Mouse (Mus musculus) limb, embryonic 14.5 days (tissue): Measurements from ENCODE around the gene Alkbh5. TPM values are rescaled to one million over a fixed set of nuclear protein-coding genes. Genes with fewer than 3 reads are reported as not detected.
A peak's percentile ranks its signal among the peaks of the same experiment; 100 is the strongest.
"Not testable (repeated sequence)": the region's sequence is repeated elsewhere in the genome, so short reads cannot be mapped to it uniquely, and the experiment has no call there.

Source experiments
- ATAC-seq: fragments of 200-750 bp; cut with Nextera tagmentation; 2 replicates; pipeline ENCODE4 v1.8.0; 2017; ENCODE audit warnings: low read depth, moderate number of reproducible peaks, moderate TSS enrichment; ENCODE audit not compliant: low FRiP score
- DNase-seq: peaks from one replicate; pipeline ENCODE4 v3.0.0-alpha.2; 2015; ENCODE audit warnings: low spot score
- H3K27ac ChIP-seq: fragments of 300-500 bp; sonication (generic); replicated peaks from 2 replicates; pipeline ENCODE4 v1.5.1; 2014; ENCODE audit warnings: low read depth, mild to moderate bottlenecking, low read length, moderate library complexity, mixed read lengths
- H3K27me3 ChIP-seq: fragments of 300-500 bp; sonication (generic); 2 replicates; pipeline ENCODE4 v1.6.1; 2014; ENCODE audit warnings: low read length, mixed read lengths; ENCODE audit not compliant: control insufficient read depth, insufficient read depth
- H3K36me3 ChIP-seq: fragments of 300-500 bp; sonication (generic); 2 replicates; pipeline ENCODE4 v1.6.1; 2014; ENCODE audit warnings: mild to moderate bottlenecking, low read length, moderate library complexity, mixed read lengths; ENCODE audit not compliant: control insufficient read depth, insufficient read depth
- H3K4me1 ChIP-seq: fragments of 300-500 bp; sonication (generic); 2 replicates; pipeline ENCODE4 v1.6.1; 2014; ENCODE audit warnings: antibody characterized with exemption, low read length, mixed read lengths; ENCODE audit not compliant: control insufficient read depth, insufficient read depth
- H3K4me2 ChIP-seq: fragments of 300-500 bp; sonication (generic); replicated peaks from 2 replicates; pipeline ENCODE4 v1.6.1; 2014; ENCODE audit warnings: low read depth, mild to moderate bottlenecking, low read length, moderate library complexity; ENCODE audit not compliant: severe bottlenecking
- H3K4me3 ChIP-seq: fragments of 300-500 bp; sonication (generic); replicated peaks from 2 replicates; pipeline ENCODE4 v1.5.1; 2014; ENCODE audit warnings: low read length
- H3K9ac ChIP-seq: fragments of 300-500 bp; sonication (generic); 2 replicates; pipeline ENCODE4 v1.6.1; 2014; ENCODE audit warnings: mild to moderate bottlenecking, low read depth, low read length, moderate library complexity; ENCODE audit not compliant: severe bottlenecking
- H3K9me3 ChIP-seq: fragments of 300-500 bp; sonication (generic); 2 replicates; pipeline ENCODE4 v1.6.1; 2016; ENCODE audit warnings: low read length; ENCODE audit not compliant: control insufficient read depth
- POLR2A ChIP-seq: fragments of 200-500 bp; IDR thresholded peaks from 2 replicates; pipeline ENCODE4 v1.8.0; 2012; ENCODE audit warnings: inconsistent platforms, mild to moderate bottlenecking, moderate library complexity, borderline replicate concordance; ENCODE audit not compliant: insufficient read depth, insufficient read length; ENCODE audit errors: extremely low read depth
- WGBS: fragments of 180-500 bp; shearing (Covaris S2); extraction: QIAGEN DNeasy Blood & Tissue Kit; methylation state at CpG from one replicate; pipeline ENCODE4 v1.1.7; 2014; 5-methylcytosine and 5-hydroxymethylcytosine counted together
- polyA plus RNA-seq, 2 experiments: library from polyadenylated mRNA; depleted of rRNA in 1 of 2; stranded (reverse) in 1 of 2; unstranded in 1 of 2; fragments of >200 nt; fragmentation: Nextera tagmentation in 1 of 2; extraction: Ambion mirVana in 1 of 2; gene quantifications; 2 replicates each; pipeline versions ENCODE4 v1.2.1 to v1.2.3; 2012 to 2014

The Alkbh5 gene
- polyA plus RNA-seq, 2 experiments: 19.3 to 30.2 TPM

GRCm38 (mm10) chr11:60545433-60545832 lies 9.3 kb downstream of the Alkbh5 start:
- 65% methylated on average over 4 of the region's 4 CpGs for WGBS
- H3K9ac ChIP-seq: no peak overlapping the region
- peaks cover 17% of the 10 kb centered on the region for H3K4me1 ChIP-seq
- H3K4me3 ChIP-seq: no peak overlapping the region
- H3K9me3 ChIP-seq: no peaks in the 10 kb centered on the region
- no peaks in the 10 kb centered on the region for H3K27me3 ChIP-seq
- DNase-seq: no peak
- TF ChIP-seq POLR2A: no peak
- H3K36me3 ChIP-seq: peaks cover 67% of the 10 kb centered on the region
- no peak overlapping the region for H3K27ac ChIP-seq
- no peak overlapping the region for H3K4me2 ChIP-seq
- no peak for ATAC-seq

DNA sequence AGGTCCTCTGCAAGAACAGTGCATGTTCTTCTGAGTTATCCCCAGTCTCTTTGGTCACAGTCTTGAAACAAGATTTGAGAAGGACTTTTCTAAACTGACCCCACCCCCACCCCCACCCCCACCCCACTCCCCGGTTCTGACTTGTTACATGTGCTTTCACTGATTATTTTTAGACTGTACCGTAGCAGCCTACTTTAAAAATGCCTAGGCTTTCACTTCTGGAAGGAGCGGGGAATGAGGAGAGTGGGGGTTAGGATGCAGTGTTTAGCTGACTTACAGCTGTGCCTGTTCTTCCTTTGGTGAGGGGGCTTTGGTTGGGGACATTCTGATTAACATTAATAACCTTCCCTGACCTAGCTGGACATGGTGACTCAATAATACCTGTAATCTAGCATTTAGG lies 11.9 kb downstream of the Alkbh5 start:
- no peak for TF ChIP-seq POLR2A
- Histone ChIP-seq H3K27ac (no peak overlapping the region), H3K4me2 (no peak overlapping the region), H3K9ac (no peak overlapping the region), H3K9me3 (no peaks in the 10 kb centered on the region), H3K4me3 (no peak overlapping the region), H3K4me1 (peaks cover 8% of the 10 kb centered on the region), H3K36me3 (peaks cover 80% of the 10 kb centered on the region), H3K27me3 (no peaks in the 10 kb centered on the region)
- 90% methylated on average over 3 of the region's 3 CpGs for WGBS
- ATAC-seq (no peak), DNase-seq (no peak)

DNA sequence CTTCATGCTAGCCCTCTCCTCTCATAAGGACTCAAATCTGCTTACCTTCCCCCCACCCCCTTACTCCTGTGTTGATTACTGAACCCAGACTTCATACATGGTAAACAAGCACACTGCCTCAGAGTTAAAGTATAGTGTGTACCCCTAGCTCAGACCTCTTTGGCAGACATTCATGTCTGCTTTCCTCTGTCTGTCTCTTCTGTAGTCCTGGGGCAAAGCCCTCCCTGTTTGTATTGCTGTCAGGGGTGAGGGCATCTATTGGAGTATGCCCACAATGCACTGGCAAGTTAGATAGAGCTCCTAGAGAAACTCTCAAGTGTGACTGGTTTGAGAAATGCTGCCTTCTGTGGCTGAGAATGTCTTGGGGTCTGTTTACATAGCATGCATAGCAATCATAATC lies 16.9 kb downstream of the Alkbh5 start:
- H3K36me3 ChIP-seq: peaks cover 91% of the 10 kb centered on the region
- DNase-seq (no peak), ATAC-seq (no peak)
- no peak overlapping the region for H3K9ac ChIP-seq
- H3K9me3 ChIP-seq: no peaks in the 10 kb centered on the region
- no peaks in the 10 kb centered on the region for H3K4me1 ChIP-seq
- H3K27ac ChIP-seq: no peak overlapping the region
- H3K4me3 ChIP-seq: no peak overlapping the region
- H3K4me2 ChIP-seq: no peak overlapping the region
- no peaks in the 10 kb centered on the region for H3K27me3 ChIP-seq
- TF ChIP-seq POLR2A: no peak

DNA sequence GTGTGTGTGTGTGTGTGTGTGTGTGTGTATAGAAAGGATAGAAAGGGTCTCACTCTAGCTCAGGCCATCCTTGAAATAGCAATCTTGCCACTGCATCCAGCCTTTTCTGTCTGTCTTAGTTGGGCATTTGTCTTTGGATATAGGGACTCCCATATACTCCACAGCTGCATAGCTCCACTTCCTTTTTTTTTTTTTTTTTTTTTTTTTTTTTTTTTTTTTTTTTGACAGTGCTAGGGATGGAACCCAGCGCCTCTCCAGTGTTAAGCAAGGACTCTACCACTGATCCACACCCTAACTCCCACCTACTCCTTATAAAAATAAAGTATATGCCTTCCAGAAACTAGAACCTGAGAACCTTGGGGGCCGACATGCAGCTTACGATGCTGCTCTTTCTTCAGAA lies 21.5 kb downstream of the Alkbh5 start:
- no peak for TF ChIP-seq POLR2A
- ATAC-seq: no peak
- 92% methylated on average over 3 of the region's 3 CpGs for WGBS
- Histone ChIP-seq H3K4me3 (no peak overlapping the region), H3K9me3 (no peaks in the 10 kb centered on the region), H3K4me2 (no peak overlapping the region), H3K27me3 (no peaks in the 10 kb centered on the region), H3K36me3 (peaks cover 67% of the 10 kb centered on the region), H3K4me1 (no peaks in the 10 kb centered on the region), H3K27ac (no peak overlapping the region), H3K9ac (no peak overlapping the region)
- no peak for DNase-seq

GRCm38 (mm10) chr11:60559342-60559741 lies 23.2 kb downstream of the Alkbh5 start:
- no peak overlapping the region for H3K4me3 ChIP-seq
- DNase-seq: peak; percentile 47
- no peaks in the 10 kb centered on the region for H3K9me3 ChIP-seq
- no peak for TF ChIP-seq POLR2A
- no peak overlapping the region for H3K4me2 ChIP-seq
- ATAC-seq: peak; percentile 50; the same call in 1 of the 2 replicates
- H3K27ac ChIP-seq: no peak overlapping the region
- H3K27me3 ChIP-seq: no peaks in the 10 kb centered on the region
- H3K36me3 ChIP-seq: peaks cover 50% of the 10 kb centered on the region
- no peak overlapping the region for H3K9ac ChIP-seq
- no peaks in the 10 kb centered on the region for H3K4me1 ChIP-seq
- 12% methylated on average over 3 of the region's 3 CpGs for WGBS

DNA sequence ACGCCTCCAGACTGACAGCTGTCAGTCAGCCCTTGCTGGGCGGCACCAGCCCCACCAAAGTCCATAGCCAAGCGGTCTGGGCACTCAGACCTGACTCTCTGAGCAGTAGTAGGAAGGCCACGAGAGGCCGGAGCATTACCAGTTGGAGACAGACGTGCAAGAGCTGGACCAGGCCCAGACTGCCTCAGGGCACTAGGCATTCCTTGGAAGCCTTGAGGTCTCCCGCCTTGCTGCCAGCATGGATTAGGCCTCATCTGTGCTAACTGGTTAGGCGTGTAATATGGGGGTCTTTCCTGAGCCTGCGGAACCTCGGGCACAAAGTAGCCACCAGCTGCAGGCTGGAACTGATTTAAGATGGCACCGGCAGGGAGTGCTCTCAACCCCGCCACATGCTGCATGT lies 37.8 kb downstream of the Alkbh5 start:
- not testable (repeated sequence) for H3K4me3 ChIP-seq, H3K9me3 ChIP-seq, H3K9ac ChIP-seq, DNase-seq, H3K4me2 ChIP-seq, H3K27ac ChIP-seq, H3K4me1 ChIP-seq, H3K27me3 ChIP-seq, H3K36me3 ChIP-seq, ATAC-seq
- 74% methylated on average over 8 of the region's 12 CpGs for WGBS

Other genes with a start within 250 kb of the Alkbh5 start
- 36.0 and 49.8 TPM in 2 replicates for gene Tom1l2, start 183.5 kb upstream of the Alkbh5 start, polyA plus RNA-seq (2012; rRNA removed)
- gene Tom1l2, start 183.5 kb upstream of the Alkbh5 start, polyA plus RNA-seq (2014; fragmentation: Nextera tagmentation; extraction: Ambion mirVana): 21.5 and 22.4 TPM in 2 replicates
- gene Drc3, start 183.1 kb upstream of the Alkbh5 start, polyA plus RNA-seq (2012; rRNA removed): 1.9 and 2.5 TPM in 2 replicates
- gene Drc3, start 183.1 kb upstream of the Alkbh5 start, polyA plus RNA-seq (2014; fragmentation: Nextera tagmentation; extraction: Ambion mirVana): 1.3 and 2.9 TPM in 2 replicates
- gene Gid4, start 119.2 kb upstream of the Alkbh5 start, polyA plus RNA-seq (2012; rRNA removed): 20.5 and 22.4 TPM in 2 replicates
- 28.5 and 30.2 TPM in 2 replicates for gene Gid4, start 119.2 kb upstream of the Alkbh5 start, polyA plus RNA-seq (2014; fragmentation: Nextera tagmentation; extraction: Ambion mirVana)
- gene Atpaf2, start 117.9 kb upstream of the Alkbh5 start, polyA plus RNA-seq (2012; rRNA removed): 38.0 and 46.2 TPM in 2 replicates
- 47.0 and 50.1 TPM in 2 replicates for gene Atpaf2, start 117.9 kb upstream of the Alkbh5 start, polyA plus RNA-seq (2014; fragmentation: Nextera tagmentation; extraction: Ambion mirVana)
- 86.1 and 92.6 TPM in 2 replicates for gene Drg2, start 81.8 kb upstream of the Alkbh5 start, polyA plus RNA-seq (2012; rRNA removed)
- 107 and 111 TPM in 2 replicates for gene Drg2, start 81.8 kb upstream of the Alkbh5 start, polyA plus RNA-seq (2014; fragmentation: Nextera tagmentation; extraction: Ambion mirVana)
- gene Myo15, start 67.0 kb upstream of the Alkbh5 start, polyA plus RNA-seq (2012; rRNA removed): 1.2 and 1.4 TPM in 2 replicates
- 0.51 and 0.54 TPM in 2 replicates for gene Myo15, start 67.0 kb upstream of the Alkbh5 start, polyA plus RNA-seq (2014; fragmentation: Nextera tagmentation; extraction: Ambion mirVana)
- gene Llgl1, start 163.3 kb downstream of the Alkbh5 start, polyA plus RNA-seq (2012; rRNA removed): 97.9 and 141 TPM in 2 replicates
- gene Llgl1, start 163.3 kb downstream of the Alkbh5 start, polyA plus RNA-seq (2014; fragmentation: Nextera tagmentation; extraction: Ambion mirVana): 61.6 and 69.5 TPM in 2 replicates
- gene Flii, start 190.9 kb downstream of the Alkbh5 start, polyA plus RNA-seq (2012; rRNA removed): 120 and 138 TPM in 2 replicates
- 66.3 and 70.1 TPM in 2 replicates for gene Flii, start 190.9 kb downstream of the Alkbh5 start, polyA plus RNA-seq (2014; fragmentation: Nextera tagmentation; extraction: Ambion mirVana)
- 18.9 and 22.2 TPM in 2 replicates for gene Mief2, start 192.0 kb downstream of the Alkbh5 start, polyA plus RNA-seq (2012; rRNA removed)
- 14.7 and 17.9 TPM in 2 replicates for gene Mief2, start 192.0 kb downstream of the Alkbh5 start, polyA plus RNA-seq (2014; fragmentation: Nextera tagmentation; extraction: Ambion mirVana)
- gene Top3a, start 241.0 kb downstream of the Alkbh5 start, polyA plus RNA-seq (2012; rRNA removed): 16.9 and 17.5 TPM in 2 replicates
- 14.3 and 16.2 TPM in 2 replicates for gene Top3a, start 241.0 kb downstream of the Alkbh5 start, polyA plus RNA-seq (2014; fragmentation: Nextera tagmentation; extraction: Ambion mirVana)
- gene Smcr8, start 241.1 kb downstream of the Alkbh5 start, polyA plus RNA-seq (2012; rRNA removed): 8.8 and 9.0 TPM in 2 replicates
- gene Smcr8, start 241.1 kb downstream of the Alkbh5 start, polyA plus RNA-seq (2014; fragmentation: Nextera tagmentation; extraction: Ambion mirVana): 7.5 and 7.6 TPM in 2 replicates